Mouse (Mus musculus): Measurements from ENCODE around the gene Plxnb3. TPM values are rescaled to one million over a fixed set of nuclear protein-coding genes. Genes with fewer than 3 reads are reported as not detected.

Gene Plxnb3
- total RNA-seq, 1 experiment from 2014 or later = not detected

DNA sequence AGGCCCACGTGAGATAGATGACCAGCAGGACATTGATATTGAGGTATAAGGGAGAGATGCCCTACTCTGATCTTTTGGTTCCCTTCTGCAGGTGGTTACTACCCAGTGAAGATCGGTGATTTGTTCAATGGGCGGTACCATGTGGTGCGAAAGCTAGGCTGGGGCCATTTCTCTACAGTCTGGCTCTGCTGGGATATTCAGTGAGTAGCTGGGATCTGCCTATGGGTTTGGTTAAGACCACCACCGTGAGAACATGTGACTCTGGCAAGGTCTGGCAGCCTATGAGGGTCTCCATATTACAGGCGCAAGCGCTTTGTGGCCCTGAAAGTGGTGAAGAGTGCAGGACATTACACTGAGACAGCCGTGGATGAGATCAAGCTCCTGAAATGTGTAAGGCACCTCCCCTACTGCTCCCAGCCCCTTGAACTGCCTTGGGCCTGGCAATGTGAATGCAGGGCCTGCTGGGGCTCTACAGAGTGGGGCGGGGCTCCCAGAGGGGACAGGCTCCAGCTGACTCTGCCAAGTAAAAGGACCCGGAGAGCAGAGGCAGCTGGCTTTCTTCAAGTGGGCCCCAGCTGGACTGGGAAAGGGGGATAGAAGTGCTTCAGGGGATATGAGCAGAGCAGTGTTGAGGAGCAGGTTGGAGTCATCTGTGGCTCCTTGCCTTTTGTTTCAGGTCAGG, 18.1 kb downstream of the Plxnb3 start:
- ATAC-seq (replicated peaks; ENCODE audit: low read depth, poor library complexity, severe bottlenecking) = no peak

DNA sequence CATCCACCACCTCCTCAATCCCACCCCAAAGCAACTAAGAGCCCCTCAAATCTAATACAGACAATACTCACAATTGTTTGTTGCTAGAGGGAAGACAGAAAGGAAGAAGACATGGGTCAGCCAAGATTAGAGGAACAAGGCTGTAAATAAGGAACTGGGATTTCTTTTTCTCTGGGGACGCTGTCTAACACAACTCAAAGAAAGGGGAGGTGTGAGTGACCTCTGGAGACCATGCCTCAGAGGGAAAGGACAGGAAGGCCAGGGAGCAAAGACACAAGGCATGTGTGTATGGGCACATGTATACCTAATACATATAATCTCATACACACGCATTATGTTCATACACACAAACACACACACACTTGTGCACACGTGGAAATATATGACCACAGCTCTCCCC, 25.3 kb downstream of the Plxnb3 start:
- ATAC-seq (replicated peaks; ENCODE audit: low read depth, poor library complexity, severe bottlenecking) = no peak

DNA sequence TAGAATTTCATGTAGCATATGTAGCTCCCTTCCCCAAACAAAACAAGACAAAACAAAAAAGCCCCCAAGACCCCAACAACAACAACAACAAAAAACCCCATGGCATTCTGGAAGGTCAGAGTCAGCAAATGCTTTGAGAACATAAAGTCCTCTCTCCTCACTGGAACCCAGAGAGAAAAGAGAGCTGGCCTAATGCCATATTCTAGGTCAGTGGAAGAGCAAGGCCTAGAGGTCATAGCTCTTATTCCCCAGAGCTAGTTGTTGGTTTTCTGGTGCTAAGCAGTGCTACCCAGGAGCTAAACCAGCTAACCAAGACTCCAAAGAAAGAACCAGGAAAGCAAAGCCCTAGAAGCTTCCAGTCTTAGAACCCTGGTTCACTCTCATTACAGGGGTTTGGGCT, 28.8 kb downstream of the Plxnb3 start:
- ATAC-seq (replicated peaks; ENCODE audit: low read depth, poor library complexity, severe bottlenecking) = no peak

- peak; percentile 91 for ATAC-seq (replicated peaks; ENCODE audit: low read depth, poor library complexity, severe bottlenecking)
Measured at GRCm38 (mm10) chrX:73786364-73787224, 29.7 kb downstream of the Plxnb3 start, which contains the start of the genes Idh3g and Ssr4. Idh3g (minus strand) TSS chrX:73786897. Ssr4 (plus strand) TSS chrX:73787028.

DNA sequence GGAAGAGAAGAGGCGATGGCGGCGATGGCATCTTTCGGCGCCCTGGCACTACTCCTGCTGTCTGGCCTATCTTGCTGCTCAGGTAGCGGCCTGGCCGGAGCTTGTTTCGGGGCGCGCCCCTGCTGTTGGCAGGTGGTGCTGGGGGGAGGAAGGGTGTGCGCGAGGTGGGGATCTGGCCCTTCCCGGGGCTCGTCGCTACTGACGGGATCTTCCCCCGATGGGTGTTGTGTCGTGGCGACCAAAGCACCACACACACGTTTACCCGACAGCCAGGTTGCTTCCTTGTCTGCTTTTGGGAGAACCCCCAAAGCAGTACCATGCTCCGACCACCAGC, 30.3 kb downstream of the Plxnb3 start:
- ATAC-seq (replicated peaks; ENCODE audit: low read depth, poor library complexity, severe bottlenecking) = no peak

- no peak for ATAC-seq (replicated peaks; ENCODE audit: low read depth, poor library complexity, severe bottlenecking)
Measured at GRCm38 (mm10) chrX:73788501-73788900, 31.6 kb downstream of the Plxnb3 start.

GRCm38 (mm10) chrX:73793039-73793438, 36.1 kb downstream of the Plxnb3 start:
- ATAC-seq (replicated peaks; ENCODE audit: low read depth, poor library complexity, severe bottlenecking) = no peak

- no peak for ATAC-seq (replicated peaks; ENCODE audit: low read depth, poor library complexity, severe bottlenecking)
Measured at GRCm38 (mm10) chrX:73793505-73793904, 36.6 kb downstream of the Plxnb3 start.

DNA sequence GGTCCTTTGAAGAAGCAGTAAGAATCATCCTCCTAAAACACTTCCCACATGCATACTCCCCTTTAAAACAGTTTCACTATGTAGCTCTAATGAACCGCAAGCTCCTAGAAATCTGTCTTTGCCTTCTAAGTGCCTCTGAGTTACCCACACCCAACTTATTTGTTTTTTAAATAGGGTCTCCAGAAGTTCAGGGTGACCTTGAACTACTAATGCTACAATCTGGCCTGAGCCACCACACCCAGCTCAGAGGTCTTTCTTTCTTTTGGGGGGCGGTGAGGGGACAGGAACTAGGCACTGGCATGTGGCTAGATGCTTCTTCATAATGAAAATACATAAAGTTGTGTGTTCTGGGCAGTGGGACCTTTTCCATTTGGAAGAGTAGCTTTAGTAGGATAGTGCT, 40.6 kb downstream of the Plxnb3 start:
- ATAC-seq (replicated peaks; ENCODE audit: low read depth, poor library complexity, severe bottlenecking) = no peak

DNA sequence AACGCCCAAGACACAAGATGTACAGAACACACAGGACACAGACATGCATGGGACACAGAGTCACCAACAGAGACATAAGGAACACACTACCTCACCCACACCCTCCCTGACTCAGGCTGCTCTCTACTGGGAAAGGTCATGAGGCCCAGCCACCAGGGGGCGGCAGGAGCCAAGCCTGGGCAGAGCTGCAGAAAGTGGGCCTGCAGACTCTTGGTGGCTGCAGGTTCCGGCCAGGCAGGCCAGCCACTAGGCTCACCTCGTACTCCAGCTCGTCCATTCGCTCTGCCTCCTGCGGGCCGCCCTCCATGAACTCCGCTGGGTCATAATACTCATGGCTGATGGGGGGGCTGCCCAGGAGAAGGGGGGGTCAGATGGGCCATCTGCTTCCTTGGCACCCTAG, 41.6 kb downstream of the Plxnb3 start:
- ATAC-seq (replicated peaks; ENCODE audit: low read depth, poor library complexity, severe bottlenecking) = peak; percentile 96

DNA sequence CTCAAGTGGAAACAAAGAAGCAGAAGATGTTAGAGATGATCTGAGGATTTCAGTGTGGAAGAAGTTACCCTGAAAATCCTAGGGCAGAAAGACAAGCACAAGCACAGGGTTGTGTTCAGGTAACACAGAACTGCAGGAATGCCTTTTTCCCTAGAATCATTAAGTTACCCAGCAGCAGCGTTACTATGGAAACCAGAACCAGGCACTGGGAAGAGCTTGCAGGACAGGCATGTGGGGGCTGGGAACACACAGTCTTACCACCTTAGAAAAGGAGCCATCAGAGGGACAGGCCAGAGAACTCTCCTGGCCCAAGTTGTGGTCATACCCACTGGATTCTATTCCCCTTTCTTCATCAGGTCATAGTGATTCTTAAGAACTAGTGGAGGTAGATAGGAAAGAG, 48.9 kb downstream of the Plxnb3 start:
- no peak for ATAC-seq (replicated peaks; ENCODE audit: low read depth, poor library complexity, severe bottlenecking)

DNA sequence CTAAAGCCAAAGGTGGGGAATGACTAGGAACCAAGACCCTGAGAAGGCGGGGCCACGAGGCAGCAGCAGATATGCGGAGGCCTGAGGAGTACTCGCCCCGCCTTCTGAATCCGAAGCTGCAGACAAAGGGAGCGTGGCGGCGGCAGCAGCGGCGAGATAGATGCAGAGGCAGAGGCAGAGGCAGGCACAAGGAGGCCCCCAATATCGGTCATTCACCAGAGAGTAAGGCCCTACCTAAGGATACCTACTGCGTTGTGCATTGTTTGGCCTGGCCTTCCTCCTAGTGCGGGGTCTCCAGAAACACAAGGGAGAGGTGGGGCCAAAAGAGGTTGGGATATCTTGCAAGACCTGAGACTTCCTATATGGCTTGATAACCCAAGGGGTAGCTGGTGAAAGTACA, 58.2 kb downstream of the Plxnb3 start:
- no peak for ATAC-seq (replicated peaks; ENCODE audit: low read depth, poor library complexity, severe bottlenecking)

DNA sequence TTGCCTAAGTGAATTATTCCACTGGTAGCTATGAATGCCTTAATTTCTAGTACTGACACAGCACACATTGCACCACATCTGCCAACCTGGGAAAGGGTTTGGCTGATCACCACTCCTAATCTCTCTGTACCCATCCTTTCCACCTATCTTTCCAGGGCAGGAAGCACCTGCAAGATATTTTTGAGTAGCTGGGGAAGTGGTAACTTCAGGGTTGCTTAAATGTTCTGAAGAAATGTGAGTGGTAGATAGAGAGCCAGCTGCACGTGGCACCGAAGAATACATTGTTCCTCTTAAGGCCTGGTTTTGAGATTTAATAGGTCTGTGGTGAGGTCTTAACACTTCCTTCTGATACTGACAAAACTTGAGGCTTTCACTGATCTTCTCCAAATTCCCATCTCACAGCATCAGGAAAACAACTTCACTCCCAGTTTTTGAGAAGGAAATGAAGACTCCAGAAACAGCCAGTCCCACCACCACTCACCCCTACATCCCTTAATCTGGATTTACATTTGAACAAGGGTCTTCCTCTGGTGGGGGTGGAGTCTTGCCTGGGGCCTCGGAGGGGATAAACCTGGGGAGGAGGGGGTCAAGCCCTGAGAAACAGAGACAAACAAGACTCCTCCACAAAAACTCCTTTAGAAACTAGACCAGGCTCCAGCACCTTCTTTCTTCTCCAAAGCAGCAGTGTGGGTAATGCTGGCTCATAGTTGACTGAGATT, 59.9 kb downstream of the Plxnb3 start:
- peak; percentile 97 for ATAC-seq (replicated peaks; ENCODE audit: low read depth, poor library complexity, severe bottlenecking)

Other genes with a start within 250 kb of the Plxnb3 start
- 0.78 and 1.0 TPM in 2 replicates for gene Dusp9, start 117.7 kb upstream of the Plxnb3 start, total RNA-seq (2017)
- gene Pnck, start 97.0 kb upstream of the Plxnb3 start, total RNA-seq (2017) = 0.18 and 2.0 TPM in 2 replicates
- gene Slc6a8, start 83.9 kb upstream of the Plxnb3 start, total RNA-seq (2017) = 0.15 and 0.50 TPM in 2 replicates
- 169 and 218 TPM in 2 replicates for gene Bcap31, start 40.9 kb upstream of the Plxnb3 start, total RNA-seq (2017)
- 12.0 and 16.9 TPM in 2 replicates for gene Abcd1, start 40.5 kb upstream of the Plxnb3 start, total RNA-seq (2017)
- gene Srpk3, start 17.3 kb downstream of the Plxnb3 start, total RNA-seq (2017) = not detected in 2 replicates
- 218 and 225 TPM in 2 replicates for gene Idh3g, start 29.8 kb downstream of the Plxnb3 start, total RNA-seq (2017)
- 150 and 166 TPM in 2 replicates for gene Ssr4, start 29.9 kb downstream of the Plxnb3 start, total RNA-seq (2017)
- 3.7 and 5.1 TPM in 2 replicates for gene Pdzd4, start 67.9 kb downstream of the Plxnb3 start, total RNA-seq (2017)
- 0.23 TPM in 1 of 2 replicates, not detected in the other for gene Avpr2, start 135.0 kb downstream of the Plxnb3 start, total RNA-seq (2017)
- gene L1cam, start 139.0 kb downstream of the Plxnb3 start, total RNA-seq (2017) = 0.37 and 1.4 TPM in 2 replicates
- gene Arhgap4, start 164.8 kb downstream of the Plxnb3 start, total RNA-seq (2017) = 22.7 and 28.2 TPM in 2 replicates
- 108 and 152 TPM in 2 replicates for gene Naa10, start 164.9 kb downstream of the Plxnb3 start, total RNA-seq (2017)
- gene Renbp, start 173.8 kb downstream of the Plxnb3 start, total RNA-seq (2017) = 10.2 and 14.4 TPM in 2 replicates
- gene Hcfc1, start 209.3 kb downstream of the Plxnb3 start, total RNA-seq (2017) = 73.4 and 91.9 TPM in 2 replicates